Mouse (Mus musculus): ENCODE measurements around the gene Sgce. TPM values are rescaled to one million over a fixed set of nuclear protein-coding genes. Genes with fewer than 3 reads are reported as not detected.

The Sgce gene
- polyA plus RNA-seq, 1 experiment from 2014 or later, result 52.7 TPM

DNA sequence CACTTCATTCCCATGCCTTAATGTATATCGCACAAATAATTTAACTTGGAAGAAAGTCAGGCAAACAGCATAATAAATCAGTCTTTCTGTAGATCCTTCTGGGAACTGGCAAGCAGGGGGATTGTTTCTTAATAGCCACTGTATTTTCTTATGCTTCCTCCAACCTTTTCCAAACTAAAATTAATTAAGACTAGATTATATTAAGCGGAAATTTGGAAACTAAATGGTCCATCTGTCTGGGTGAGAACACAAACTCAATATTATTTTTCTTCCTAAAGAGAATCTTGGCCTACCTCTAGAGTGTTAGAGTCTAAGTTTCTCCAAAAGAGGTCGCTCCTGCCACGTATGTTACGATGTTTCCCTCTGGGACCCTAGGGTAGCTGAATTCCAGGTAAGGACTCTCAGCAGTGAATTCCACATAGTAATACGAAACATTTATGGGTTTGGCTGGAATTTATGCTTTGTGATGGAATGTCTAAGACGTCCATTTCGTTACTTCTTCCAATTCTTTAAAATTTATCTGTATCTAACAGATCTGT, 94.3 kb downstream of the Sgce start:
- no peaks in the 10 kb centered on the region for H3K9me3 ChIP-seq (replicated peaks; ENCODE audit: control insufficient read depth, low read length)
- no peaks in the 10 kb centered on the region; the same call in 1 of the 2 replicates for H3K4me1 ChIP-seq (ENCODE audit: control insufficient read depth, insufficient read depth, low read length)
- H3K36me3 ChIP-seq (ENCODE audit: control insufficient read depth, insufficient read depth, low read length), result no peaks in the 10 kb centered on the region
- no peak overlapping the region for H3K9ac ChIP-seq (ENCODE audit: low read depth, low read length)
- H3K27me3 ChIP-seq (ENCODE audit: control insufficient read depth, insufficient read depth, low read length), result no peaks in the 10 kb centered on the region
- no peak overlapping the region for H3K27ac ChIP-seq (ENCODE audit: low read depth, low read length)
- ATAC-seq (replicated peaks; ENCODE audit: insufficient number of reproducible peaks, low FRiP score, low TSS enrichment), result no peak
- WGBS (ENCODE audit: insufficient replicate concordance), result 75% methylated on average over 8 of the region's 8 CpGs
- H3K4me3 ChIP-seq (ENCODE audit: low read depth, low read length), result no peak overlapping the region
- no peak overlapping the region for H3K4me2 ChIP-seq

DNA sequence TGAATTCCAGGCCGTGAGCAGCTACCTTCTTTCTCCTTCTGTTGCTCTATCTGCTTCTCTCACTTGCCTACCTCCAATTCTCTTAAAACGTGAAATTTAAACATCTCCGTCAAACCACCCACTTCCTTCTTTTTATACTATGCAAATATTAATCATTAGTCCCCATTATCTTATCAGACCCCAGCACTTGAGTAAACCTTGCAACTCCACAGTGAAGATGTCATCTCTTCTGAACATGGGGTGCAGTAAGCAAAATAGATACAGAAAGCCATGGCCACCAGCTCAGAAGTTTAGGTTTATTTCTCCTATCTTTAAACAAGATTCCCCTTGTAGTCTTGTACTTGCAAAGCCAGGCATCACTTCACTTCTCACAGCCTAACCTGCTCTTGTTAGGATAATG, 99.7 kb downstream of the Sgce start:
- ATAC-seq (replicated peaks; ENCODE audit: insufficient number of reproducible peaks, low FRiP score, low TSS enrichment), result no peak
- Histone ChIP-seq H3K27ac (ENCODE audit: low read depth, low read length) (no peak overlapping the region), H3K9me3 (replicated peaks; ENCODE audit: control insufficient read depth, low read length) (no peaks in the 10 kb centered on the region), H3K4me3 (ENCODE audit: low read depth, low read length) (no peak overlapping the region), H3K27me3 (ENCODE audit: control insufficient read depth, insufficient read depth, low read length) (no peaks in the 10 kb centered on the region), H3K36me3 (ENCODE audit: control insufficient read depth, insufficient read depth, low read length) (no peaks in the 10 kb centered on the region), H3K9ac (ENCODE audit: low read depth, low read length) (no peak overlapping the region), H3K4me1 (ENCODE audit: control insufficient read depth, insufficient read depth, low read length) (no peaks in the 10 kb centered on the region), H3K4me2 (no peak overlapping the region)
- 58% methylated on average over 3 of the region's 3 CpGs for WGBS (ENCODE audit: insufficient replicate concordance)

DNA sequence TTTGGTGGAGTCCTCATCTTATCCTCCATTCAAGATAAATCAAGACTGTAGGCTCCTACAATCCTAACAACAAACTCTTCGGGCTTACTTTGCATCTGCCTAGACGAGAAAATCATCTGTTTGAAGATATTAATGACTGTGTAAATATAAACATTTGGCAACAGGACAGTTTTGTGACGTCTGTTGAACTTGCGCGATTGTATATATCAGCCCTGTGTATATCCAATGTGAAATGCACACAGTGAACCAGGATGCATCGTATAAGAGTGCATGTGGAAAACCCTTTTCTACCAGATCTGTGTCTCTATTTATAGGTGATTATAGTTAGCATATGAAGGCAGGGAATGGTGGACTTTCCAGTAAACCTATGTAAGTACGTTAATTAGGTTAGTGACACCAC, 104.9 kb downstream of the Sgce start:
- WGBS (ENCODE audit: insufficient replicate concordance), result 73% methylated on average over 7 of the region's 7 CpGs

DNA sequence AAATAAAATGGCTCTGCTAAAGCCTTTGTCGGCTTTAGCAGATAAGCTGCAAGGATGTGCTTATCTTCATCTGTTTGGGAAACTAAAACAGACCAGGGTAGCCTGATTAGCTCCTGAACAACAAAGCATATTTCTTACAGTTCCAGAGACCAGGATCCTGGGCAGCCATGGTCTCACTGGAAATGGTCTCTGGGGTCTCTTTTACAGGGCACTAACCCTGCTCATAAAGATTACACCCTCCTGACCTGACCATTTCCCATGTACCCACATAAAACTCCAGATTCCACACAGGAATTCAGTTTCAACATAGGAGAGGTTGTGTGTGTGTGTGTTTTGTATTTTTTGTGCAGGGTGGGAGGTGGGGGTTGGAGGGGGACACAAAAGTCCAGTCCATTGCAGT, 112.2 kb downstream of the Sgce start:
- no peak overlapping the region for H3K4me3 ChIP-seq (ENCODE audit: low read depth, low read length)
- peaks cover 2% of the 10 kb centered on the region; the same call in 1 of the 2 replicates for H3K36me3 ChIP-seq (ENCODE audit: control insufficient read depth, insufficient read depth, low read length)
- no peaks in the 10 kb centered on the region for H3K4me1 ChIP-seq (ENCODE audit: control insufficient read depth, insufficient read depth, low read length)
- no peak for ATAC-seq (replicated peaks; ENCODE audit: insufficient number of reproducible peaks, low FRiP score, low TSS enrichment)
- H3K27me3 ChIP-seq (ENCODE audit: control insufficient read depth, insufficient read depth, low read length), result no peaks in the 10 kb centered on the region
- no peak overlapping the region for H3K4me2 ChIP-seq
- no peaks in the 10 kb centered on the region for H3K9me3 ChIP-seq (replicated peaks; ENCODE audit: control insufficient read depth, low read length)
- no peak overlapping the region for H3K27ac ChIP-seq (ENCODE audit: low read depth, low read length)
- 11% methylated on average over 1 of the region's 1 CpGs for WGBS (ENCODE audit: insufficient replicate concordance)
- H3K9ac ChIP-seq (ENCODE audit: low read depth, low read length), result no peak overlapping the region

More for the DNA sequence above, 104.9 kb downstream of the Sgce start:
- Histone ChIP-seq H3K4me3 (ENCODE audit: low read depth, low read length) (no peak overlapping the region), H3K4me2 (no peak overlapping the region), H3K27ac (ENCODE audit: low read depth, low read length) (no peak overlapping the region), H3K36me3 (ENCODE audit: control insufficient read depth, insufficient read depth, low read length) (peaks cover 5% of the 10 kb centered on the region), H3K9me3 (replicated peaks; ENCODE audit: control insufficient read depth, low read length) (no peaks in the 10 kb centered on the region), H3K9ac (ENCODE audit: low read depth, low read length) (no peak overlapping the region), H3K4me1 (ENCODE audit: control insufficient read depth, insufficient read depth, low read length) (no peaks in the 10 kb centered on the region), H3K27me3 (ENCODE audit: control insufficient read depth, insufficient read depth, low read length) (no peaks in the 10 kb centered on the region)
- ATAC-seq (replicated peaks; ENCODE audit: insufficient number of reproducible peaks, low FRiP score, low TSS enrichment), result no peak

DNA sequence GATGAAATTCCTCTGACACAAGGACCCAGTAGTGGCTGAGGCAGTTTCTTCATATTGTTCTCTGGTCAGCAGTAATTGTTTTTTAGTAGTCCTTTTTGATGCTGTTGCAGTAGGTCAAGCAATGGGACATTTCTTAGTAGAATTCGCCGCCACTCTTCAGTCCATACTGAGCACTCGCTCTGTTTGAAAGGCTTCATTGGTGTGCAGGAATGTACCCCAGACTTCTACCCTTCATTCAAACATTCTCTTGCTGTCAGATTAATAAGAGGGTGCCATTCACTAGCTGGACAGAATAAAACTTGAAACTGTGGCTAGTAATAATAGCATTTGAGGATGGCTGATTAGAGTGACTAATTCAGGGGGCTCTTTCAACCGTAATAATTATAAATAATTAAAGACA, 113.8 kb downstream of the Sgce start:
- no peak for ATAC-seq (replicated peaks; ENCODE audit: insufficient number of reproducible peaks, low FRiP score, low TSS enrichment)
- Histone ChIP-seq H3K4me2 (no peak overlapping the region), H3K9ac (ENCODE audit: low read depth, low read length) (no peak overlapping the region), H3K27ac (ENCODE audit: low read depth, low read length) (no peak overlapping the region), H3K4me3 (ENCODE audit: low read depth, low read length) (no peak overlapping the region), H3K36me3 (ENCODE audit: control insufficient read depth, insufficient read depth, low read length) (peaks cover 2% of the 10 kb centered on the region; the same call in 1 of the 2 replicates), H3K4me1 (ENCODE audit: control insufficient read depth, insufficient read depth, low read length) (no peaks in the 10 kb centered on the region), H3K27me3 (ENCODE audit: control insufficient read depth, insufficient read depth, low read length) (no peaks in the 10 kb centered on the region), H3K9me3 (replicated peaks; ENCODE audit: control insufficient read depth, low read length) (no peaks in the 10 kb centered on the region)
- 89% methylated on average over 4 of the region's 4 CpGs for WGBS (ENCODE audit: insufficient replicate concordance)

DNA sequence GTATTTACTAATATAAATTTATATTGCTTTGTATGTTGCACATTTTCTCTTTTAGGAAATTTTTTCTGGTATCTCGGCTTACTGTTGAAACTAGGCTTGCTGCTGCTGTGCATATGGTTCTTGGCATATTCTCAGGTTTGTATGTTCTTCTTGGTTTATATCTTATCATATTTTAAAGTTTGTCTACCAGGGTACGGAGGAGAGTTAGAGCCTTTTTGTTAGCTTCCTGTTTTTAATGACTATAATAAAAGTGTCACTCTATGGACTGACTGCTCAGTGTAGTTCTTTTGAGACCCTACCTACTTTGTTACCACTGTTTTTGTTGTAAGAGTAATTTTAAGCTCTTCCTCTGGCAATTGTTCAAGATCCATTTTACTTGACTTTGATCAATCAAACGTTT, 115.5 kb downstream of the Sgce start:
- H3K27ac ChIP-seq (ENCODE audit: low read depth, low read length), result no peak overlapping the region
- 75% methylated on average over 3 of the region's 3 CpGs for WGBS (ENCODE audit: insufficient replicate concordance)
- H3K27me3 ChIP-seq (ENCODE audit: control insufficient read depth, insufficient read depth, low read length), result no peaks in the 10 kb centered on the region
- no peaks in the 10 kb centered on the region for H3K4me1 ChIP-seq (ENCODE audit: control insufficient read depth, insufficient read depth, low read length)
- no peaks in the 10 kb centered on the region for H3K36me3 ChIP-seq (ENCODE audit: control insufficient read depth, insufficient read depth, low read length)
- no peak overlapping the region for H3K9ac ChIP-seq (ENCODE audit: low read depth, low read length)
- no peak overlapping the region for H3K4me2 ChIP-seq
- no peak overlapping the region for H3K4me3 ChIP-seq (ENCODE audit: low read depth, low read length)
- no peaks in the 10 kb centered on the region for H3K9me3 ChIP-seq (replicated peaks; ENCODE audit: control insufficient read depth, low read length)
- ATAC-seq (replicated peaks; ENCODE audit: insufficient number of reproducible peaks, low FRiP score, low TSS enrichment), result no peak

Other genes starting within 250 kb of the Sgce start
- gene Col1a2, start 242.4 kb downstream of the Sgce start, polyA plus RNA-seq (2014; fragmentation: Nextera tagmentation; extraction: Ambion mirVana), result 113 and 141 TPM in 2 replicates
- gene Casd1, start 146.4 kb downstream of the Sgce start, polyA plus RNA-seq (2014; fragmentation: Nextera tagmentation; extraction: Ambion mirVana), result 30.2 and 37.2 TPM in 2 replicates
- gene Peg10, start 99 bp upstream of the Sgce start, polyA plus RNA-seq (2014; fragmentation: Nextera tagmentation; extraction: Ambion mirVana), result 9.1 and 11.6 TPM in 2 replicates
- gene Ppp1r9a, start 155.7 kb upstream of the Sgce start, polyA plus RNA-seq (2014; fragmentation: Nextera tagmentation; extraction: Ambion mirVana), result 16.1 and 25.0 TPM in 2 replicates

Measured in heart, embryonic 11.5 days (tissue).